Mouse (Mus musculus): ENCODE measurements at regions not wholly inside any gene's neighbourhood (a gene's known extent, or its start where the extent isn't known, plus 50 kb on each side); places are given as distances from the start of the nearest gene placed in this dataset.
"Not testable (repeated sequence)": the region's sequence is repeated elsewhere in the genome, so short reads cannot be mapped to it uniquely, and the experiment has no call there.

DNA sequence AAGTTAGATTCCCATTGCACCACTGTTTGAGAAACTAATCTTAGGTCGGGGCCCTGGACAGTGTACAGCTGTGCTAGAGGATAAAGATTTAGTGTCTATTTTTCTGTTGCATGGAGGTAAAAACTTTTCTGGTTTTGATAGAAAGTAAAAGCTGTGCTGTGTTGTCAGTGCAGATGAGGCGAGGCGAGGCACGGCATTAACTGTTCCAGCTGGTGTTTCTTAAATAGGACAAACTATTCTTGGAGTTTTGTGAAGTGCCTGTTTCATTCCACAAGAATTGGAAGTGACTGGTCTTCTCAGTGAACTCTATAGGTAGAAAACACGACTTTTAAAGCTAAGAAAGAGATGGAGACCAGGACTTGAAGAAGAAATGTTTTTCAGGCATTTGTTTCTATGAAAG lies 370.3 kb downstream of the Rprm start:
- H3K79me3 ChIP-seq (ENCODE audit: low read depth), result no peaks in the 10 kb centered on the region

DNA sequence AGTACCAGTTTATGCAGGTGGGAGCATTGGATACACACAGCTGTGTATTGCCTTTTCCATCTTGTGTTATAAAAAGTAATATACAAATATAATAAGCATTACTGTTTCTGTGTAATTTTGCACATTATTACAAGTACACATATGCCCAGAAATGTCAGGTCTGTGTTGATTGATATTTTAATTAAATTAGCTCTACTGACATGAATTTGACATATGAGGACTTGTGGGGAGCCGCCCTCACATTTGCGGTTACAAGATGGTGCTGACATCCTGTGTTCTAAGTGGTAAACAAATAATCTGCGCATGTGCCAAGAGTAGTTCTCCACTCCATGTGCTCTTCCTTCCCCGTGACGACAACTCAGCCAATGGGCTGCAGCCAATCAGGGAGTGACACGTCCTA lies 362.1 kb downstream of the Rprm start:
- no peak overlapping the region for H3K4me3 ChIP-seq (ENCODE audit: insufficient read depth, poor library complexity, severe bottlenecking)

More for the DNA sequence above, 370.3 kb downstream of the Rprm start:
- H3K79me2 ChIP-seq (ENCODE audit: control insufficient read depth, insufficient read depth), result no peaks in the 10 kb centered on the region
- TF ChIP-seq MYOG (IDR thresholded peaks at IDR 0.05; ENCODE audit: control insufficient read depth, extremely low read depth, insufficient read length) (no peak), CEBPB (IDR thresholded peaks at IDR 0.05; ENCODE audit: low read depth) (no peak), USF1 (IDR thresholded peaks at IDR 0.05; ENCODE audit: low read depth) (no peak)
- H3K4me3 ChIP-seq (ENCODE audit: insufficient read depth, poor library complexity, severe bottlenecking), result no peak overlapping the region
- no peaks in the 10 kb centered on the region for H3K36me3 ChIP-seq (ENCODE audit: control insufficient read depth, insufficient read depth)
- H3K27me3 ChIP-seq (ENCODE audit: control insufficient read depth, insufficient read depth, insufficient read length), result no peaks in the 10 kb centered on the region
- no peak overlapping the region for H3ac ChIP-seq (ENCODE audit: control insufficient read depth, insufficient read length, low read depth)

DNA sequence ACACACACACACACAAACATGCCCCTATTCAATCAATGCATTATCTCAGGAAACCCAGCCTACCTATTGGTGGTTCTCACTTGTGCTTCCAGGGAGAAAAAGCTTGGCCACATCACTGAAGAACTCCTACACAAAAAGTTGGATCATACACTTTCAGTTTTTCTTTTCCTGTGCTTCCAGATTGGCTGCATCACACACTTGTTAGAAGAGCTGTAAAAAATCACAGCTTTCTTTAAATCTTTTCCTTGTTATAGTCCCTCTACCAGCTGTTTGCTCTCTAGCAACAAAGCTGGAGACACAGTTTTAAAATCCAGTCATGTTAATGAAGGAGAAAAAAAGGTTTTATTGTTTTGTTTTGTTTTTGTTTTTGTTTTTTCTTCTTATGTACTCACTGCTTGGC lies 356.7 kb downstream of the Rprm start:
- H3K27me3 ChIP-seq (ENCODE audit: control insufficient read depth, insufficient read depth, insufficient read length), result no peaks in the 10 kb centered on the region
- TF ChIP-seq MYOG (IDR thresholded peaks at IDR 0.05; ENCODE audit: control insufficient read depth, extremely low read depth, insufficient read length) (no peak), MAX (IDR thresholded peaks at IDR 0.05) (no peak), MYOD1 (IDR thresholded peaks at IDR 0.05; ENCODE audit: control insufficient read depth, insufficient read length, low read depth) (no peak)

More for the DNA sequence above, 362.1 kb downstream of the Rprm start:
- Histone ChIP-seq H3K79me2 (ENCODE audit: control insufficient read depth, insufficient read depth) (no peaks in the 10 kb centered on the region), H3K27me3 (ENCODE audit: control insufficient read depth, insufficient read depth, insufficient read length) (no peaks in the 10 kb centered on the region), H3K36me3 (ENCODE audit: control insufficient read depth, insufficient read depth) (no peaks in the 10 kb centered on the region), H3K79me3 (ENCODE audit: low read depth) (no peaks in the 10 kb centered on the region), H3ac (ENCODE audit: control insufficient read depth, insufficient read length, low read depth) (no peak overlapping the region)
- TF ChIP-seq MYOD1 (IDR thresholded peaks at IDR 0.05; ENCODE audit: control insufficient read depth, insufficient read length, low read depth), result no peak
- TF ChIP-seq CEBPB (IDR thresholded peaks at IDR 0.05; ENCODE audit: low read depth), result no peak
- TF ChIP-seq CTCF (IDR thresholded peaks at IDR 0.05; ENCODE audit: control insufficient read depth, insufficient read depth, insufficient read length), result no peak
- TF ChIP-seq MYOG (IDR thresholded peaks at IDR 0.05; ENCODE audit: control insufficient read depth, extremely low read depth, insufficient read length), result no peak
- TF ChIP-seq MAX (IDR thresholded peaks at IDR 0.05), result no peak
- no peak for TF ChIP-seq FOSL1 (IDR thresholded peaks at IDR 0.05; ENCODE audit: insufficient read depth, low read length, poor library complexity, severe bottlenecking)
- no peak for TF ChIP-seq USF1 (IDR thresholded peaks at IDR 0.05; ENCODE audit: low read depth)

DNA sequence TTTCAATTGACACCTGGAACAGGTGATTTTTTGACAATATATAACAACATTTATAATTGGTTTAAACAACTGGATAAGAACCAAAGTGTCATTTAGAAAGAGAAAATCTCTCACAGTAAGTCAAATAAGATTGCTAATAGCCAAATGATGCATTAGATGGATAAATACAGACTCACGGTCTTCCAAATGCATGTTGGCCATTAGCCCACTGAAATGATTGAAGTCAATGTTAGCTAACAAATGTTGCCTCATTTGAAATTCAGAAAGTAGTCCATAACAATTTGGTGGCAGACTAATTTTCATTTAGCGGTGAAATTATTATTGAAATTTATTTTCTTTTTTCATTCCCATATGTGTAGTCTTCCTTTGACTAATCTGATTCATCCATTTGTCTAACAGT lies 354.9 kb downstream of the Rprm start:
- Histone ChIP-seq H3ac (ENCODE audit: control insufficient read depth, insufficient read length, low read depth) (no peak overlapping the region), H3K4me3 (ENCODE audit: insufficient read depth, poor library complexity, severe bottlenecking) (no peak overlapping the region), H3K36me3 (ENCODE audit: control insufficient read depth, insufficient read depth) (no peaks in the 10 kb centered on the region), H3K79me3 (ENCODE audit: low read depth) (no peaks in the 10 kb centered on the region), H3K79me2 (ENCODE audit: control insufficient read depth, insufficient read depth) (no peaks in the 10 kb centered on the region), H3K27me3 (ENCODE audit: control insufficient read depth, insufficient read depth, insufficient read length) (no peaks in the 10 kb centered on the region)
- TF ChIP-seq USF1 (IDR thresholded peaks at IDR 0.05; ENCODE audit: low read depth) (no peak), MYOD1 (IDR thresholded peaks at IDR 0.05; ENCODE audit: control insufficient read depth, insufficient read length, low read depth) (no peak), CTCF (IDR thresholded peaks at IDR 0.05; ENCODE audit: control insufficient read depth, insufficient read depth, insufficient read length) (no peak), MAX (IDR thresholded peaks at IDR 0.05) (no peak), CEBPB (IDR thresholded peaks at IDR 0.05; ENCODE audit: low read depth) (no peak), FOSL1 (IDR thresholded peaks at IDR 0.05; ENCODE audit: insufficient read depth, low read length, poor library complexity, severe bottlenecking) (no peak), MYOG (IDR thresholded peaks at IDR 0.05; ENCODE audit: control insufficient read depth, extremely low read depth, insufficient read length) (no peak)

More for the DNA sequence above, 356.7 kb downstream of the Rprm start:
- Histone ChIP-seq H3K79me2 (ENCODE audit: control insufficient read depth, insufficient read depth) (no peaks in the 10 kb centered on the region), H3K36me3 (ENCODE audit: control insufficient read depth, insufficient read depth) (no peaks in the 10 kb centered on the region), H3K4me3 (ENCODE audit: insufficient read depth, poor library complexity, severe bottlenecking) (no peak overlapping the region), H3K79me3 (ENCODE audit: low read depth) (no peaks in the 10 kb centered on the region), H3ac (ENCODE audit: control insufficient read depth, insufficient read length, low read depth) (no peak overlapping the region)

DNA sequence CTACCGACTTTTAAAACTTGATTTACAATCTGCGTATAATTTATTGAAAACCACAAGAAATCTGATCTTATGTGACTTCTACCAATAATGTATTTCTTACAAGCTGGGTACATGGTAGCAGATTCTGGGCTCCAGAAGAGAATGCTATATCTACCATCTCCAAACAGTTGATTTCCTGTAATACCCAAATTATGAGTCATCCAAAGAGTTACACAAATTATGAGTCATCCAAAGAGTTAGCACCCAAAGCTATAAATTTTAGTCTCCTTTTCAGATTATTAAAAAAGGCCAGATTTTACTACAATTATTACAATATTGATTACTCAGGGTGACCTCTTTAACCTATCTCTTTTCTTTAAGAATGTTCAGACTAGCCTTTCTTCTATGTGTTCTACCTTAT lies 321.9 kb downstream of the Rprm start:
- Histone ChIP-seq H3K79me3 (ENCODE audit: low read depth) (no peaks in the 10 kb centered on the region), H3K79me2 (ENCODE audit: control insufficient read depth, insufficient read depth) (no peaks in the 10 kb centered on the region), H3K27me3 (ENCODE audit: control insufficient read depth, insufficient read depth, insufficient read length) (no peaks in the 10 kb centered on the region), H3ac (ENCODE audit: control insufficient read depth, insufficient read length, low read depth) (no peak overlapping the region), H3K4me3 (ENCODE audit: insufficient read depth, poor library complexity, severe bottlenecking) (no peak overlapping the region), H3K36me3 (ENCODE audit: control insufficient read depth, insufficient read depth) (no peaks in the 10 kb centered on the region)
- peak; percentile 54 for TF ChIP-seq CEBPB (IDR thresholded peaks at IDR 0.05; ENCODE audit: low read depth)
- TF ChIP-seq FOSL1 (IDR thresholded peaks at IDR 0.05; ENCODE audit: insufficient read depth, low read length, poor library complexity, severe bottlenecking), result peak; percentile 68
- no peak for TF ChIP-seq MYOD1 (IDR thresholded peaks at IDR 0.05; ENCODE audit: control insufficient read depth, insufficient read length, low read depth)

DNA sequence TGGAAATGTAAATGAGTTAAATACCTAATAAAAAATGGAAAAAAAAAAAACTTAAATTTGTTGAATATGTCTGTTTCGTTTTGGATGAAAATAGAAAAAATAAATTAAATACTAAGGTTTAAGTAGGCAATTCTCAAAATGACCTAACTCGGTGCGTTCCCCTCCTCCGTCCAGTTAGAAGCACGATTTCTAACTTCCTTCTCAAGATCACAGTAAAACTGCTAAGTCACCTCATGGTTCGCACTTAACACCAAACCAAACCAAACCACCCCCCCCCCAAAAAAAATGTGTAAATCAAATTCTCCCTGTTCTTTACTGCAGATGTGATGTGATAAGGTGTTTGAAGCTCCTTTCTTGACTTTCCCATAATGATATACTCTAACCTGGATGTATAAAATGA lies 303.3 kb downstream of the Rprm start:
- not testable (repeated sequence) for H3ac ChIP-seq (ENCODE audit: control insufficient read depth, insufficient read length, low read depth); H3K79me2 ChIP-seq (ENCODE audit: control insufficient read depth, insufficient read depth); H3K36me3 ChIP-seq (ENCODE audit: control insufficient read depth, insufficient read depth); H3K27me3 ChIP-seq (ENCODE audit: control insufficient read depth, insufficient read depth, insufficient read length); H3K4me3 ChIP-seq (ENCODE audit: insufficient read depth, poor library complexity, severe bottlenecking); H3K79me3 ChIP-seq (ENCODE audit: low read depth)

DNA sequence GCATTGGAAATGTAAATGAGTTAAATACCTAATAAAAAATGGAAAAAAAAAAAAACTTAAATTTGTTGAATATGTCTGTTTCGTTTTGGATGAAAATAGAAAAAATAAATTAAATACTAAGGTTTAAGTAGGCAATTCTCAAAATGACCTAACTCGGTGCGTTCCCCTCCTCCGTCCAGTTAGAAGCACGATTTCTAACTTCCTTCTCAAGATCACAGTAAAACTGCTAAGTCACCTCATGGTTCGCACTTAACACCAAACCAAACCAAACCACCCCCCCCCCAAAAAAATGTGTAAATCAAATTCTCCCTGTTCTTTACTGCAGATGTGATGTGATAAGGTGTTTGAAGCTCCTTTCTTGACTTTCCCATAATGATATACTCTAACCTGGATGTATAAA lies 296.8 kb downstream of the Rprm start:
- H3K27me3 ChIP-seq (ENCODE audit: control insufficient read depth, insufficient read depth, insufficient read length); H3K4me3 ChIP-seq (ENCODE audit: insufficient read depth, poor library complexity, severe bottlenecking): not testable (repeated sequence)

More for the DNA sequence above, 296.8 kb downstream of the Rprm start:
- H3K79me2 ChIP-seq (ENCODE audit: control insufficient read depth, insufficient read depth); H3K79me3 ChIP-seq (ENCODE audit: low read depth); H3ac ChIP-seq (ENCODE audit: control insufficient read depth, insufficient read length, low read depth); H3K36me3 ChIP-seq (ENCODE audit: control insufficient read depth, insufficient read depth): not testable (repeated sequence)

Data from C2C12 (cell line).